17 mouse cellular contexts compared by ENCODE assay signal in the genomic region with DNA sequence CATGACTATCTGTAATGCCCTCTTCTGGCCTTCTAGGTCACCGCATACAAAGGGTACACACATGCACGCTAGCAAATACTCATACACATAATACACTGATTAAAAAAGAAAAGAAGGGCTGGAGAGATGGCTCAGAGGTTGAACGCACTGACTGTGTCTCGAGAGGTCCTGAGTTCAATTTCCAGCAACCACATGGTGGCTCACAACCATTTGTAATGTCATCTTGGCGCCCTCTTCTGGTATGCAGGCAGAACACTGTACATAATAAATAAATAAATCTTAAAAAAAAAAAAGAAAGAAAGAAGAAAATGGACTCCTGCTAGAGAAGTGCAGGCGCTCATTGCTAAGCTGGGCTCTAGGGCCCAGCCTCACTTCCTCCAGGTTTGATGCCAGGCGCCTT. TPM values are rescaled to one million over a fixed set of nuclear protein-coding genes. Genes with fewer than 3 reads are reported as not detected.
DNase-seq lines count a peak whose midpoint lies in the region; ATAC-seq and TF ChIP-seq lines count a peak whose summit lies in the region.
"Had no signal": no experiment of that assay in that cellular context is flagged by ENCODE, and none has a peak within 500 bp of the region (broad histone marks: within the 10 kb centered on the region; RNA-seq: fewer than 3 reads in every experiment).

No protein-coding gene starts in this region.

- TF ChIP-seq CTCF in liver, adult 2 months (IDR thresholded peaks at IDR 0.05; ENCODE audit: low read depth, low read length), result 0 out of 2 replicates have a peak, but pooled peaks have one; percentile 14

- H3K4me2 ChIP-seq in liver, embryonic 11.5 days, result no peak overlapping the region
- H3K4me2 ChIP-seq: forebrain, embryonic 13.5 days; hindbrain, embryonic 12.5 days; kidney, embryonic 15.5 days; midbrain, embryonic 11.5 days had no signal

- TF ChIP-seq POLR2A in liver, adult 2 months (IDR thresholded peaks at IDR 0.05; ENCODE audit: extremely low read depth, insufficient read depth, low read length), result no peak

- no peaks in the 10 kb centered on the region for H3K9me3 ChIP-seq in liver, embryonic 11.5 days (ENCODE audit: control insufficient read depth, low read length)
- H3K9me3 ChIP-seq: forebrain, embryonic 13.5 days; hindbrain, embryonic 12.5 days; kidney, embryonic 15.5 days had no signal

- no peak for ATAC-seq in liver, embryonic 11.5 days (replicated peaks; ENCODE audit: low FRiP score)
- no peak for ATAC-seq in inflammation-experienced regulatory T-cells, adult 6 months
- ATAC-seq: forebrain, embryonic 13.5 days had no signal

- WGBS in liver, adult 2 months, result 91% methylated on average over 7 of the region's 7 CpGs
- 82% methylated on average over 7 of the region's 7 CpGs for WGBS in liver, embryonic 11.5 days

- DNase-seq in liver, adult 2 months (ENCODE audit: extremely low read depth, low read depth, low spot score), result no peak
- no peak for DNase-seq in liver, embryonic 11.5 days (ENCODE audit: low spot score)
- peak; percentile 70 for DNase-seq in 416B (ENCODE audit: low read depth)
- DNase-seq in CD4-positive helper T cell, adult 2 months (ENCODE audit: low read depth, low spot score), result peak; percentile 50
- DNase-seq in ZHBTc4 (ENCODE audit: low read depth, low spot score), result peak; percentile 74
- no peak for DNase-seq in spleen, adult 18-20 months
- DNase-seq: adrenal gland, postnatal 25 days; gastrocnemius, postnatal 14 days; layer of hippocampus, adult 9-11 months; left cerebral cortex, postnatal 4 days; lung, postnatal 10 days had no signal

- H3K9ac ChIP-seq in liver, adult 2 months (ENCODE audit: low read depth, low read length), result no peak overlapping the region
- H3K9ac ChIP-seq in liver, embryonic 11.5 days (ENCODE audit: low read depth, low read length), result no peak overlapping the region
- H3K9ac ChIP-seq: forebrain, embryonic 13.5 days; hindbrain, embryonic 12.5 days; kidney, embryonic 15.5 days had no signal

- peaks cover 3% of the 10 kb centered on the region; the same call in 1 of the 2 replicates for H3K79me2 ChIP-seq in liver, adult 2 months (ENCODE audit: control insufficient read depth, insufficient read depth, low read length)

- H3K27me3 ChIP-seq in liver, adult 2 months (ENCODE audit: control insufficient read depth, insufficient read depth, low read length), result no peaks in the 10 kb centered on the region
- no peaks in the 10 kb centered on the region for H3K27me3 ChIP-seq in liver, embryonic 11.5 days (replicated peaks; ENCODE audit: control insufficient read depth, insufficient read depth, low read length)
- H3K27me3 ChIP-seq: forebrain, embryonic 13.5 days; hindbrain, embryonic 12.5 days; kidney, embryonic 15.5 days had no signal

- H3K36me3 ChIP-seq in liver, adult 2 months (ENCODE audit: control insufficient read depth, insufficient read depth, low read length), result no peaks in the 10 kb centered on the region
- peaks cover 12% of the 10 kb centered on the region for H3K36me3 ChIP-seq in liver, embryonic 11.5 days (ENCODE audit: control insufficient read depth, insufficient read depth, low read length)

- H3K4me3 ChIP-seq in liver, adult 2 months (ENCODE audit: insufficient read depth, low read depth, low read length), result no peak overlapping the region
- no peak overlapping the region for H3K4me3 ChIP-seq in liver, embryonic 11.5 days (ENCODE audit: low read depth, low read length)
- H3K4me3 ChIP-seq: forebrain, embryonic 13.5 days; hindbrain, embryonic 12.5 days; kidney, embryonic 15.5 days had no signal

- peaks cover 7% of the 10 kb centered on the region for H3K4me1 ChIP-seq in liver, adult 2 months (ENCODE audit: control insufficient read depth, insufficient read depth, low read length)
- H3K4me1 ChIP-seq in liver, embryonic 11.5 days (replicated peaks; ENCODE audit: control insufficient read depth, insufficient read depth, low read length), result peaks cover 11% of the 10 kb centered on the region

- no peak overlapping the region for H3K27ac ChIP-seq in liver, adult 2 months (replicated peaks; ENCODE audit: insufficient read depth, low read depth, low read length)
- no peak overlapping the region for H3K27ac ChIP-seq in liver, embryonic 11.5 days (ENCODE audit: low read depth, low read length)
- H3K27ac ChIP-seq: forebrain, embryonic 13.5 days; hindbrain, embryonic 12.5 days; kidney, embryonic 15.5 days had no signal

RNA-seq across cellular contexts. Expression of gene Mrpl10, which starts 4.5 kb away (rescaled TPM):
- total RNA-seq in liver, adult 2 months (2014; rRNA removed), result 19.5 and 29.2 TPM in 2 replicates
- 86.8 and 120 TPM in 2 replicates for polyA plus RNA-seq in liver, adult 2 months (2012; rRNA removed)
- polyA plus RNA-seq in liver, embryonic 11.5 days (2014; fragmentation: Nextera tagmentation; extraction: Ambion mirVana), result 86.1 and 89.7 TPM in 2 replicates
- 10 to 100 TPM; 61.1 to 66.7 (median 63.2) TPM for polyA plus RNA-seq in inflammation-experienced regulatory T-cells, adult 6 months (2017; shearing (Covaris generic))

RNA-seq across cellular contexts. Expression of gene Osbpl7, which starts 4.6 kb away (rescaled TPM):
- 1.1 and 1.7 TPM in 2 replicates for total RNA-seq in liver, adult 2 months (2014; rRNA removed)
- 1.7 and 2.2 TPM in 2 replicates for polyA plus RNA-seq in liver, adult 2 months (2012; rRNA removed)
- 4.9 and 6.1 TPM in 2 replicates for polyA plus RNA-seq in liver, embryonic 11.5 days (2014; fragmentation: Nextera tagmentation; extraction: Ambion mirVana)
- 10 to 100 TPM; 22.8 to 30.5 (median 25.3) TPM for polyA plus RNA-seq in inflammation-experienced regulatory T-cells, adult 6 months (2017; shearing (Covaris generic))

RNA-seq across cellular contexts. Expression of gene Lrrc46, which starts 4.7 kb away (rescaled TPM):
- 0.28 and 1.1 TPM in 2 replicates for total RNA-seq in liver, adult 2 months (2014; rRNA removed)
- 1.0 and 1.1 TPM in 2 replicates for polyA plus RNA-seq in liver, adult 2 months (2012; rRNA removed)
- polyA plus RNA-seq in liver, embryonic 11.5 days (2014; fragmentation: Nextera tagmentation; extraction: Ambion mirVana), result 0.49 and 0.58 TPM in 2 replicates
- polyA plus RNA-seq in inflammation-experienced regulatory T-cells, adult 6 months (2017; shearing (Covaris generic)), result not detected
- total RNA-seq: gastrocnemius, postnatal 14 days had no signal

RNA-seq across cellular contexts. Expression of gene Scrn2, which starts 16.1 kb away (rescaled TPM):
- 39.5 and 41.9 TPM in 2 replicates for total RNA-seq in liver, adult 2 months (2014; rRNA removed)
- polyA plus RNA-seq in liver, adult 2 months (2012; rRNA removed), result 56.6 and 58.3 TPM in 2 replicates
- 16.4 and 17.6 TPM in 2 replicates for polyA plus RNA-seq in liver, embryonic 11.5 days (2014; fragmentation: Nextera tagmentation; extraction: Ambion mirVana)
- 1 to 10 TPM; 6.2 to 8.8 (median 6.5) TPM for polyA plus RNA-seq in inflammation-experienced regulatory T-cells, adult 6 months (2017; shearing (Covaris generic))

RNA-seq across cellular contexts. Expression of gene Sp6, which starts 32.7 kb away (rescaled TPM):
- total RNA-seq in liver, adult 2 months (2014; rRNA removed), result under 0.01 and 0.09 TPM in 2 replicates
- polyA plus RNA-seq in liver, adult 2 months (2012; rRNA removed), result 0.04 and 0.05 TPM in 2 replicates
- 0.17 TPM in 1 of 2 replicates, not detected in the other for polyA plus RNA-seq in liver, embryonic 11.5 days (2014; fragmentation: Nextera tagmentation; extraction: Ambion mirVana)
- polyA plus RNA-seq in inflammation-experienced regulatory T-cells, adult 6 months (2017; shearing (Covaris generic)), result 1 to 10 TPM in 1 of 3 experiments, under 1 TPM in 1, not detected in 1; 0.19 to 2.7 TPM
- polyA plus RNA-seq: heart, embryonic 14.5 days; midbrain, embryonic 11.5 days had no signal

Comparison
In these comparisons a context has a peak if more than half of its experiments do, and no peak if none do; other contexts are left out.
1. DNase-seq: peak in 416B (single experiment), CD4-positive helper T cell, adult 2 months (single experiment) and ZHBTc4 (single experiment); none in liver, adult 2 months (single experiment), liver, embryonic 11.5 days (single experiment) and spleen, adult 18-20 months (0 of 2).